Mouse (Mus musculus): ENCODE measurements around the gene Zbtb45. TPM values are rescaled to one million over a fixed set of nuclear protein-coding genes. Genes with fewer than 3 reads are reported as not detected.

The Zbtb45 gene
- total and polyA plus RNA-seq, 3 experiments = 6.7 to 17.1 (median 9.5) TPM

DNA sequence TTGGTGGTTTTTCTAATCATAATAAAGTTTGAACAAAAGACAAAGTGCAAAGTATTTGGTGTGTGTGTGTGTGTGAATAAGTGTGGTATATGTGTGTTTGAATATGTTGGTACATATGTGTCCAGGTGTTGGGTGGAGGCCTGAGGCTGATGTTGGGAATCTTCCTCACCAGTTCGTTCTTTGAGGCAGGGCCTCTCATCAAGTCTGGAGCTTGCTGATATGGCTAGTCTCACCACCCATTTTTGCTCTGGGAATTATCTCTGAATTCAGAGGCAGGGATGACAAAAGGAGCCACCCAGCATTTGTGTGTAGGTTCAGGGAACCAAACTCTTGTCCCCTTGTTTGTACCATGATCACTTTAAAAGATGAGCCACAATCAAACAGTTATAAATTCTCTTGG, 24.1 kb downstream of the Zbtb45 start:
- in situ Hi-C loops (cut with MboI; ENCODE audit: low pct_ligation_motif_present, low pct_unique_long_range_greater_than_20kb, low sequenced_read_pairs) = loop anchor here (10.0 kb wide), 1 partner anchor 61 kb away; the partner anchor contains the start of genes Rnf225 and Rps5

DNA sequence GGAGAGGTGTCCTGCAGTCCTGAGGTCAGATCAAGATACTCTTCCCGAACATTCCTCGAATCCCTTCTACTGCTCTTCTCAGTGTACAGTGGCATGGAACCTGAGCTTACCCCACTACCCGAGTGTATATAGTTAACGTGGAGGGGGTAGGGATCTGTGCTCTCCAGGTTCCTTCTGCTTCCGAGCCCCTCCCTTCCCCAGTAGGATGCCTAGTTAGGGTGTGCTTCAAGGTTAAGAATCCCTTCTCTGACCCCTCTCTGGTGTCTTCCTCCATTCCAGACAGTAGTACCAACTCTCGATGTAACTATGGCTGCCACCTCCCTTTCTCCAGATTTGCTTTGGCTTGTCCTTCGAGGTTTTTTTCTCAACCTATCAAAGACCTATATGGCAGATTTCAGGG, 29.5 kb downstream of the Zbtb45 start:
- dilution Hi-C loops (cut with MboI; ENCODE audit: extremely low pct_ligation_motif_present, extremely low pct_unique_long_range_greater_than_20kb, low sequenced_read_pairs) = no loop called here
- Histone ChIP-seq H3K27ac (ENCODE audit: insufficient read depth, low read depth) (no peak overlapping the region; the same call in 1 of the 2 replicates), H3K4me3 (replicated peaks in 1 of 3; ENCODE audit: low read depth in 2 of 3, low read length in 2 of 3, poor library complexity in 1 of 3) (peak overlapping the region in 2 of 3 experiments; percentile 51 to 73)

More for the DNA sequence above, 24.1 kb downstream of the Zbtb45 start:
- peaks cover 0 to 18% of the 10 kb centered on the region in 2 experiments; a peak in 2 of 4 replicates for H3K4me1 ChIP-seq (ENCODE audit: control insufficient read depth in 1 of 2, insufficient read depth in 2 of 2)
- no peaks in the 10 kb centered on the region for H3K27me3 ChIP-seq (replicated peaks)
- H3K4me2 ChIP-seq (ENCODE audit: insufficient read depth, low read depth, poor library complexity, severe bottlenecking) = no peak overlapping the region
- H3K36me3 ChIP-seq (replicated peaks in 1 of 2; ENCODE audit: control insufficient read depth in 1 of 2, insufficient read depth in 1 of 2, low read length in 1 of 2) = peaks cover 12 to 37% of the 10 kb centered on the region in 2 experiments
- TF ChIP-seq USF1 (IDR thresholded peaks at IDR 0.05; ENCODE audit: low read depth, low read length) = no peak
- TF ChIP-seq EP300 (IDR thresholded peaks at IDR 0.05; ENCODE audit: low read length) = no peak
- no peak for TF ChIP-seq MAX (IDR thresholded peaks at IDR 0.05; ENCODE audit: low read length)
- no peak for TF ChIP-seq USF2 (conservative IDR thresholded peaks at IDR 0.05; ENCODE audit: low read depth, low read length)
- TF ChIP-seq ETS1 (conservative IDR thresholded peaks at IDR 0.05; ENCODE audit: low read depth, low read length) = no peak
- no peak for TF ChIP-seq RCOR1 (conservative IDR thresholded peaks at IDR 0.05; ENCODE audit: low read depth, low read length)
- TF ChIP-seq JUND (conservative IDR thresholded peaks at IDR 0.05; ENCODE audit: low read depth, low read length) = no peak
- TF ChIP-seq ELF1 (IDR thresholded peaks at IDR 0.05; ENCODE audit: low read depth, low read length) = no peak
- TF ChIP-seq PAX5 (IDR thresholded peaks at IDR 0.05; ENCODE audit: low read length) = no peak
- TF ChIP-seq ZKSCAN1 (IDR thresholded peaks at IDR 0.05; ENCODE audit: borderline replicate concordance, low read depth, low read length) = no peak
- no peak for TF ChIP-seq BHLHE40 (IDR thresholded peaks at IDR 0.05; ENCODE audit: low read depth, low read length)
- TF ChIP-seq ZMIZ1 (IDR thresholded peaks at IDR 0.05; ENCODE audit: low read depth, low read length) = no peak
- TF ChIP-seq MAFK (IDR thresholded peaks at IDR 0.05; ENCODE audit: insufficient replicate concordance, low read length) = no peak
- TF ChIP-seq TCF12 (IDR thresholded peaks at IDR 0.05; ENCODE audit: low read depth, low read length) = no peak
- TF ChIP-seq HCFC1 (IDR thresholded peaks at IDR 0.05; ENCODE audit: low read depth, low read length) = no peak
- TF ChIP-seq MXI1 (IDR thresholded peaks at IDR 0.05; ENCODE audit: low read depth, low read length) = no peak
- H3K9me3 ChIP-seq (replicated peaks; ENCODE audit: low read length) = no peaks in the 10 kb centered on the region
- no peak overlapping the region for H3K27ac ChIP-seq (ENCODE audit: insufficient read depth, low read depth)
- H3K4me3 ChIP-seq (replicated peaks in 1 of 3; ENCODE audit: low read depth in 2 of 3, low read length in 2 of 3, poor library complexity in 1 of 3) = no peak overlapping the region
- dilution Hi-C loops (cut with MboI; ENCODE audit: extremely low pct_ligation_motif_present, extremely low pct_unique_long_range_greater_than_20kb, low sequenced_read_pairs) = no loop called here
- no peak overlapping the region for H3K9ac ChIP-seq (ENCODE audit: insufficient read depth, low read depth)
- no peak for DNase-seq (ENCODE audit: extremely low read depth)
- H3K79me2 ChIP-seq (replicated peaks; ENCODE audit: control insufficient read depth, extremely low read depth, insufficient read depth, poor library complexity, severe bottlenecking) = no peaks in the 10 kb centered on the region

More for the DNA sequence above, 29.5 kb downstream of the Zbtb45 start:
- Histone ChIP-seq H3K4me1 (ENCODE audit: control insufficient read depth in 1 of 2, insufficient read depth in 2 of 2) (peaks cover 10 to 31% of the 10 kb centered on the region in 2 experiments; a peak in 3 of 4 replicates), H3K9ac (ENCODE audit: insufficient read depth, low read depth) (no peak overlapping the region; the same call in 1 of the 2 replicates), H3K27me3 (replicated peaks) (no peaks in the 10 kb centered on the region), H3K4me2 (ENCODE audit: insufficient read depth, low read depth, poor library complexity, severe bottlenecking) (no peak overlapping the region), H3K79me2 (replicated peaks; ENCODE audit: control insufficient read depth, extremely low read depth, insufficient read depth, poor library complexity, severe bottlenecking) (no peaks in the 10 kb centered on the region), H3K9me3 (replicated peaks; ENCODE audit: low read length) (no peaks in the 10 kb centered on the region), H3K36me3 (replicated peaks in 1 of 2; ENCODE audit: control insufficient read depth in 1 of 2, insufficient read depth in 1 of 2, low read length in 1 of 2) (peaks cover 12 to 35% of the 10 kb centered on the region in 2 experiments)
- no peak for DNase-seq (ENCODE audit: extremely low read depth)
- in situ Hi-C loops (cut with MboI; ENCODE audit: low pct_ligation_motif_present, low pct_unique_long_range_greater_than_20kb, low sequenced_read_pairs) = loop anchor here (10.0 kb wide), 1 partner anchor 55 kb away; the partner anchor contains the start of genes Rnf225 and Rps5
- TF ChIP-seq MEF2A (IDR thresholded peaks at IDR 0.05; ENCODE audit: borderline replicate concordance, low read depth, low read length) (no peak), HCFC1 (IDR thresholded peaks at IDR 0.05; ENCODE audit: low read depth, low read length) (no peak), ZC3H11A (IDR thresholded peaks at IDR 0.05; ENCODE audit: low read depth, low read length) (no peak), USF2 (conservative IDR thresholded peaks at IDR 0.05; ENCODE audit: low read depth, low read length) (no peak), USF1 (IDR thresholded peaks at IDR 0.05; ENCODE audit: low read depth, low read length) (no peak), BHLHE40 (IDR thresholded peaks at IDR 0.05; ENCODE audit: low read depth, low read length) (no peak), POLR2A (IDR thresholded peaks at IDR 0.05; ENCODE audit: low read depth, low read length) (no peak), POLR2AphosphoS2 (IDR thresholded peaks at IDR 0.05; ENCODE audit: low read depth, low read length) (no peak), CHD2 (IDR thresholded peaks at IDR 0.05; ENCODE audit: low read length) (no peak), JUN (IDR thresholded peaks at IDR 0.05; ENCODE audit: insufficient read depth, low read depth, low read length) (no peak), ZNF384 (IDR thresholded peaks at IDR 0.05; ENCODE audit: low read depth, low read length) (no peak), UBTF (IDR thresholded peaks at IDR 0.05; ENCODE audit: low read depth, low read length) (no peak), SIN3A (IDR thresholded peaks at IDR 0.05; ENCODE audit: low read length) (no peak), ETS1 (conservative IDR thresholded peaks at IDR 0.05; ENCODE audit: low read depth, low read length) (no peak), E2F4 (IDR thresholded peaks at IDR 0.05; ENCODE audit: insufficient replicate concordance, low read depth, low read length) (no peak)

Measured in CH12.LX (cell line).